Mouse (Mus musculus) olfactory bulb, adult 2 months (tissue): ENCODE results near the gene Prss41. TPM values are rescaled to one million over a fixed set of nuclear protein-coding genes. Genes with fewer than 3 reads are reported as not detected.
"Not testable (repeated sequence)": the region's sequence is repeated elsewhere in the genome, so short reads cannot be mapped to it uniquely, and the experiment has no call there.

ENCODE experiments used
- H3K27ac ChIP-seq: fragments of 200-500 bp; 2 replicates; pipeline ENCODE4 v1.5.1; 2012; ENCODE audit warnings: low read depth, low read length; ENCODE audit not compliant: insufficient read depth
- H3K4me1 ChIP-seq: fragments of 200-500 bp; 2 replicates; pipeline ENCODE4 v1.6.1; 2012; ENCODE audit warnings: low read length; ENCODE audit not compliant: control insufficient read depth, insufficient read depth
- H3K4me3 ChIP-seq: fragments of 200-500 bp; 2 replicates; pipeline ENCODE4 v1.5.1; 2012; ENCODE audit warnings: mild to moderate bottlenecking, low read depth, low read length, moderate library complexity; ENCODE audit not compliant: insufficient read depth
- CTCF ChIP-seq: fragments of 200-500 bp; IDR thresholded peaks from 2 replicates; pipeline ENCODE4 v1.5.1; 2012; ENCODE audit warnings: low read depth, mild to moderate bottlenecking, low read length, moderate library complexity; ENCODE audit not compliant: insufficient read depth
- POLR2A ChIP-seq: fragments of 200-500 bp; IDR thresholded peaks from 2 replicates; pipeline ENCODE4 v1.6.1; 2012; ENCODE audit warnings: mild to moderate bottlenecking, low read depth, low read length, moderate library complexity; ENCODE audit not compliant: insufficient read depth
- WGBS: fragments of 180-500 bp; shearing (Covaris S2); methylation state at CpG from one replicate; pipeline ENCODE4 v1.1.7; 2018; 5-methylcytosine and 5-hydroxymethylcytosine counted together
- polyA plus RNA-seq: library from polyadenylated mRNA; stranded (reverse); fragments of >200 nt; gene quantifications from 2 replicates; pipeline ENCODE4 v1.2.4, GENCODE M21; 2012; ENCODE audit warnings: low replicate concordance; ENCODE audit not compliant: missing spikeins, insufficient read depth, insufficient read length

Prss41 gene
- not detected in 2 replicates for polyA plus RNA-seq

DNA sequence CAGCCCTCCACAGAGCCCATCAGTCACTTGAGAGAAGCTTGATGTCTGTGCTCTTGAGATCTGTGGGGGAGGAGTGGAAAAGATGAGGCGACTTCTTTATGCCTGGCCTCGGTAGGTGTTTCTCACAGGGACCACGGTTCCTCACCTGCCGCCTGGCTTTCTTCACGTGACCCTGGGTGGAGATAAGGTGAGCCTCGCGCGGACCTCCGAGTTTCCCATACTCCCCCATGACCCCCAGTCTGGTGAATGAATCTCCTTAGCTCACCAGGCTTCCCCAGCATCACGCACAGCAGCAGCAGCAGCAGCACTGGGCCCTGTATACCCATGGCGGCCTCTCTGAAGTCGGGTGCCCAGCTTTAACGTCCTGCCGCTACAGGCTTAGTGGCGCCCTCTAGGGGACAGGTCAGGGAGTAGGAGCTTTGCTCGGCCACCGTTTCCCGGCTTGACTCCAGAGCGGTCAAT, at the start of gene Prss41, which contains the start of gene Prss32:
Gene Prss41, minus strand, starts transcription at position 361 of the 462 bp plus-strand sequence.
Gene Prss32, plus strand, starts transcription at position 44 of the 462 bp plus-strand sequence.
- no peak for TF ChIP-seq POLR2A
- TF ChIP-seq CTCF, result no peak; the same call in 1 of the 2 replicates
- Histone ChIP-seq H3K4me3 (no peak within 1 kb of the TSS), H3K4me1 (peaks cover 8% of the 10 kb centered on the region), H3K27ac (no peak within 1 kb of the TSS)
- 21% methylated on average over 19 of the region's 19 CpGs for whole genome bisulfite sequencing

DNA sequence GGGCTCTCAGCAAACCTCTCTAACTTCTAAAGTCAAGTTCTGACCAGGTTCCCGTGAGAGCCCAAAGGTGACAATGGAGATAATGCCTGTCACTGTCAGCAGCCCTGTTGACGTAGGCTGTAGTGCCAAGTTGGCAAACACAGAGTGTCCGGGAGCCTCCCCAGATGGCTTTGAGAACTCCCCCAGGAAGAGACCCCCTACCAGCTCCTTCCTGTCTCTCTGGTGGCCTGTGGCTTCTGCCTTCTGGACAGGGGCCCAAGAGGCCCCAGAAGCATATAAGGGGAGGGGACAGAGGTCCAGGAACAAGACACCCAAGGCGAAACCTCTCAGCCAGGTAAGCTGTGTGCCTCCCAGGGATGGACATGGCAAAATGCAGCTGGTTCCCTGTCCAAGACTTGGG, 36.6 kb upstream of the Prss41 start, which contains the start of the genes Dcpp1 and Dcpp2:
Gene Dcpp1, plus strand, starts transcription at position 301 of the 400 bp plus-strand sequence.
Gene Dcpp2, plus strand, starts transcription at position 305 of the 400 bp plus-strand sequence.
- not testable (repeated sequence) for H3K27ac ChIP-seq, H3K4me1 ChIP-seq, H3K4me3 ChIP-seq
- WGBS, result 72% methylated on average over 4 of the region's 4 CpGs

DNA sequence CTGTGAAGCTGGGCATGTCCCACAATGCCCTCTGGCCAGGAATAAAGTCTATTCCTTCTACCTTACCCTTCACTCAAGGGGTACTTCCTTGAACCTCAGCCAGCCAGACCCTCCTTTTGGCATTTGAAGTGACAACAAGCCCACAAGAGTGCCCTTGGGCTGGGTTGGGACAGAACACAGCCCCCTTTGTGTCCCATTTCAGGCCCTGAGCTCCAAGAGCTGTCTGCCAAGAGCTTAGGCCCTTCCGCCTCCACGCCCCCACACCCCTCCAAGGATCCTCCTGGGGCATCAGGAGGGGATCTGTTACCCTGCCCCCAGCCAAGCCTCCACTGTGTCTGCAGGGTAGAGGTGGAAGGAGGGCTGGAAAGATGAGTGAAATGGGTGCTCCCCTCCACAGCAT, 33.2 kb upstream of the Prss41 start:
- Histone ChIP-seq H3K27ac (no peak overlapping the region), H3K4me3 (no peak overlapping the region), H3K4me1 (peaks cover 4% of the 10 kb centered on the region)
- no peak for TF ChIP-seq POLR2A
- no peak for TF ChIP-seq CTCF
- 61% methylated on average over 2 of the region's 2 CpGs for WGBS

DNA sequence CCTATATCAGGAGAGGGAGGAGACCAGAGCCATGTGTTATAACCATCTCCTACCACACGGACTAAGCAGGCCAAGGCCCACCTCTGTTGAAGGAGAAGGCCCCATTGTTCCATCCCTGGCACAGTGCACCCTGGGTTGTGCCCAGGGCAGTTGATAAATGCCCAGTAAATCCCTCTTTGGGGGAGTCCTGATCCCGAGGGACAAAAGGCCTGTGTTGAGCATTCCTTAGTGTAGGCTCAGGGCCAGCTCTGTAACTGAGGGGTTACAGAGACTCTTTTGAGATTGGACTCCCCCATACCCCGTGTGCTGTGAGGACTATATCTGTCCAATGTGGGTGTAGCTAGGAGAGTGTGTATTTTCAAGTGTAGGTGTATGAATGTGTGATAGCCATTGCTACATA, 32.8 kb upstream of the Prss41 start:
- Histone ChIP-seq H3K4me1 (peaks cover 4% of the 10 kb centered on the region), H3K27ac (no peak overlapping the region), H3K4me3 (no peak overlapping the region)
- TF ChIP-seq POLR2A (no peak), CTCF (no peak)
- WGBS, result 22% methylated on average over 3 of the region's 3 CpGs

DNA sequence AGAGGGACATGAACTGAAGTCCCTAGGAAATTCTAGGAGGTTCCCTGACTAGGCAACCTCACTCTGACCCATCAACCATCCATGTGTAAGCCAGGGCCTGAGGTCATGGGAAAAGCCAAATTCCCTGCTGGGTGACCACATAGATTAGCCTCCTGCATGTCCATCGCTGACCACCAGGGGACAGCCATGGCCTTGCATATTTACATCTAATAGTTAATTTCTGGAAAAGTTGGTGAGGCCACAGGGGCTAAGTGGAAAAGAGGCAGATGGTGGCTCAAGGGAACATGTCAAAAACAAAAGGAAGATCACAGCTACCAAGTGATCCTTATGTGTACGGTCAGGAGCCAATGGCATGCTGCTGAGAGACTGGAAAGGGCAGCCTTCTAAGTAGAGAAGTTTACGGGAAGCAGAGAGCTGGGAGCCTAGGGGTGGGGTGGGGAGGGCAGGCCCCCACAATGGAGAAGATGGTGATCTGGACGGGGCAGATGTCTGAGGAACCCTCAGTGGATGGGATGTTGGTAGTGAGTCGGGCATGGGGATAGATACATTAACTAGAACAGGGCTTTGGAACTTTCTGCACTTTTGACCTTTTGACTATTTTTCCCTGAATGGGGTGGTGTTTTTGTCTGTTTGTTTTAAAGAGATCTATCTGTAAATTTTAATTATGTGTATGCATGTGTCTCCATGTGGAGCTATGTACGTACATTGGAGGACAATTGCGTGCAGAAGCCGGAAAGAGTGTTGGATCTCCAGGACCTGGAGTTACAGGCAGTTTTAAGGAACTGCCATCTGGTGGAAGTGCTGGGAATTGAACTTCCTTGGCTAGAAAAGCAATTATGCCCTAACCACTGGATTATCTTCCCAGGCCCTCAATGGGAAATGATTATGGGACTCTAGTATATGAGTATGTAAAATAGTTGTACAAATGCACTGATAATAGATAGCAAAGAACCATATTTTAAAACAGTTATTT, 30.2 kb upstream of the Prss41 start:
- H3K4me1 ChIP-seq, result peaks cover 4% of the 10 kb centered on the region
- WGBS, result 38% methylated on average over 8 of the region's 8 CpGs
- no peak for TF ChIP-seq POLR2A
- TF ChIP-seq CTCF, result no peak
- H3K4me3 ChIP-seq, result no peak overlapping the region
- no peak overlapping the region for H3K27ac ChIP-seq

DNA sequence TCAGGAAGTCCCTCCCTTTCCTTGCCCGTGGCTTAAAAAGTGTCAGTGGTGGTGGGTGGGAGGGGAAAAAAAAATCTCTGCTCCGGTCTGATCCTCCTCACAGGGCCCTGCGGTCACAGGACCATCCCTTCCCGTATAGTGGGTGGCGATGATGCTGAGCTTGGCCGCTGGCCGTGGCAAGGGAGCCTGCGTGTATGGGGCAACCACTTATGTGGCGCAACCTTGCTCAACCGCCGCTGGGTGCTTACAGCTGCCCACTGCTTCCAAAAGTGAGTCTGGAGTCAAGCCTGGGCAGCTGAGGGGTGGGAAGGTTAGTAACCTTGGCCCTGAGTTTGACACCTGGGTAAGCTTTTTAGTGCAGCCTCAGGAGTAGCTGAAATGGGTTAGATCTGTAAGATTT, 24.5 kb upstream of the Prss41 start:
- 90% methylated on average over 11 of the region's 11 CpGs for WGBS
- Histone ChIP-seq H3K4me3 (no peak overlapping the region), H3K27ac (no peak overlapping the region), H3K4me1 (no peaks in the 10 kb centered on the region)
- no peak for TF ChIP-seq POLR2A
- TF ChIP-seq CTCF, result no peak

DNA sequence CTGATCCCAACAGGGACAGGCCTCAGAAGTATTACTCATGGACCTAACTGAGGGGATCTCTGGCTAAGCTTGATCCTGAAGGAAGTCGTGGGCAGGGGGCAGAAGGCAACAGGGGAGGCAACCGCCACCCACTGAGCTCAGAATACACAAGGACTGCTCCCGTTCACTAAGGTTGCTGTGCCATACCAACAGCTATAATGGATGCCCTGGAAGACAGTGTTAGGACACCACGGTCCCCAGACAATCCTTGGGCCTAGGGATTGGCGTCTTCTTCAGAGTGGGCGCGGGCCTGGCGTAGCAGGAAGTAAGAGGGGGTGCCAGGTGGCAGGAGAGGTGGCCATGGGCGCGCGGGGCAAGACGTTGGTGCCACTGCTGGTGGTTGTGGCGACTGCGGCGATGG, 23.8 kb upstream of the Prss41 start, which contains the start of gene Prss21:
Gene Prss21, plus strand, starts transcription at position 301 of the 400 bp plus-strand sequence.
- Histone ChIP-seq H3K4me3 (no peak within 1 kb of the TSS), H3K4me1 (no peaks in the 10 kb centered on the region), H3K27ac (no peak within 1 kb of the TSS)
- WGBS, result 92% methylated on average over 15 of the region's 15 CpGs
- TF ChIP-seq CTCF (no peak), POLR2A (no peak)

DNA sequence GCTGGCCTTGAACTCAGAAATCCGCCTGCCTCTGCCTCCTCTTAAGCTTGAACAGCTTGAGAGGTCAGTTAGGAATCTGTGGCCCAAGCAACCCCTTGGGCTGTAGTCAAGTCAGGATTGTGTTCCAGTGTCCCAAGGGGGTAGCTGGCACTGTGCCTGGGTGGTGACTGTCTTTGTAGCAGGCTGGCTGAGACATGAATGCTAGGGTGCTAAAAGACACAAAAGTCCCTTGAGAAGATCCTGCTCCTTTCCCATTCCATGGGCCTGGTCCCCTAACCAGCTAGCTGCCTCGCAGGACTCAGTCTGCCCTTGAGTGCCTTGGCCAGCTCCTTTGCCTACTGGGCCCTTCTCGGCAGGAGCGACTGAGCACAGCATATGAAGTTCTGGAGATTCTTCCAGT, 19.0 kb upstream of the Prss41 start:
- WGBS, result 78% methylated on average over 4 of the region's 4 CpGs
- no peak overlapping the region for H3K27ac ChIP-seq
- no peaks in the 10 kb centered on the region for H3K4me1 ChIP-seq
- TF ChIP-seq CTCF (no peak), POLR2A (no peak)
- no peak overlapping the region for H3K4me3 ChIP-seq

DNA sequence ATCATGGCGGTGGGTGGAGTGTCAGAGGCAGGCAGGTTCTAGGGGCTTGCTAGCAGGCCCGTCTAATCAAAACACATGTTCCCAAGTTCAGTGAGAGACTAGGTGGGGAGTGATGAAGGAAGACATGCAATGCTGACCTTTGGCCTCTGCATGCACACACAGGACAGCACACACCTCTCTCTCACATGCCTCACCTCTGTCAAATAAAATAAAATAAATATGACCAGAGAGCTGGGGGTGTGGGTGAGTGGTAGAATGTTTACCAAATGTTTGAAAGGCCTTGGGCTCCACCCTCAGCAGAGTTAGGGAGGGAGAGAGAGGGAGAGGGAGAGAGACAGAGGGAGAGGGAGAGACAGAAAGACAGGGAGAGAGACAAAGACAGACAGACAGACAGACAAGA, 13.9 kb upstream of the Prss41 start:
- 86% methylated on average over 2 of the region's 2 CpGs for WGBS
- TF ChIP-seq POLR2A (no peak), CTCF (no peak)
- no peak overlapping the region for H3K27ac ChIP-seq
- H3K4me3 ChIP-seq, result no peak overlapping the region
- H3K4me1 ChIP-seq, result no peaks in the 10 kb centered on the region
